Mouse (Mus musculus) G1E-ER4 (cell line): Measurements from ENCODE around the gene Spint4. TPM values are rescaled to one million over a fixed set of nuclear protein-coding genes. Genes with fewer than 3 reads are reported as not detected.

Experiments
- GATA1 ChIP-seq: IDR thresholded peaks from one replicate; pipeline ENCODE4 v1.8.0; 2012; ENCODE audit warnings: low read length, inconsistent platforms
- polyA plus RNA-seq: library from polyadenylated mRNA; stranded (reverse); fragments of >175 nt; gene quantifications from 2 replicates; pipeline ENCODE4 v1.2.3, GENCODE M21; 2012

Gene Spint4
- polyA plus RNA-seq, 1 experiment, result not detected

- TF ChIP-seq GATA1, result no peak
These were observed 7.7 kb downstream of the Spint4 start for GRCm38 (mm10) chr2:164705991-164706390.

- no peak for TF ChIP-seq GATA1
These were observed 16.7 kb downstream of the Spint4 start, which contains the start of gene Spint5 for GRCm38 (mm10) chr2:164715005-164715404. TSS of gene Spint5 (plus strand) at chr2:164715305.

DNA sequence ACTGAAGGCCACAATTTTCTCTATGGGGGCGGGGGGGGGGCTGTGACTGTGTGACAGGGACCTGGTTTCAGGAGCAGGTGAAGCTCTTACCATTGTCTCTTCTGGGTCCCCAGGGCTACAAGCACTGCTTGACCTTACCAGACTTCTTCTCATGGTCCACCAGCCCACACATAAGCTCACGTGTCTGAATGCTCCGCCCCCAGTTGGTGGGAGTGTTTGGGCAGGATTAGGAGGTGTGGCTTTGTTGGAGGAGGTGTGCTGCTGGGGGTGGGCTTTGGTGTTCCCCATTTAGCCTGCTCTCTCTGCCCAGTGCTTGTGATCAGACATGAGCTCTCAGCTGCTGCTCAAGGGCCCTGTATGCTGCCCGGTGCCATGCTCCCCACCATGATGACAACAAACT is 25.0 kb downstream of the Spint4 start:
- no peak for TF ChIP-seq GATA1

GRCm38 (mm10) chr2:164725895-164726619 is 27.8 kb downstream of the Spint4 start:
- TF ChIP-seq GATA1, result no peak

- no peak for TF ChIP-seq GATA1
These were observed 33.4 kb downstream of the Spint4 start for GRCm38 (mm10) chr2:164731719-164732118.

DNA sequence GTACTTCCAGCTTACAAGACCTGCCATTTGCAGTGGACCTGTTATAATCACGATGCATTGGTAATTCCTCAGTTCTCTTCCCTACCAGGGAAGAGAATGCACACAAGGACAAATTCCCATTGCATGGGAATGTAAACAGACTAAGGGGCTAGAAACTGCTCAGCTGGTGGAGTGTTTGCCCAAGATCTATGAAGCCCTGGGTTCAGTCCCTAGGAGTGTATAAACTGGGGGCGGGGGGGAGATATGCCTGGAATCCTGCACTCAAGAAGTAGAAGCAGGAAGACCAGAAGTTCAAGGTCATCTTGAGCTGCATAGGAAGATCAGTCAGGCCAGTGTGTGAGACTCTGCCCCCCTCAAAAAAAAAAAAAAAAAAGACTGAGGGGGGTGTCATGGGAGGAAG is 35.0 kb downstream of the Spint4 start:
- TF ChIP-seq GATA1, result no peak

DNA sequence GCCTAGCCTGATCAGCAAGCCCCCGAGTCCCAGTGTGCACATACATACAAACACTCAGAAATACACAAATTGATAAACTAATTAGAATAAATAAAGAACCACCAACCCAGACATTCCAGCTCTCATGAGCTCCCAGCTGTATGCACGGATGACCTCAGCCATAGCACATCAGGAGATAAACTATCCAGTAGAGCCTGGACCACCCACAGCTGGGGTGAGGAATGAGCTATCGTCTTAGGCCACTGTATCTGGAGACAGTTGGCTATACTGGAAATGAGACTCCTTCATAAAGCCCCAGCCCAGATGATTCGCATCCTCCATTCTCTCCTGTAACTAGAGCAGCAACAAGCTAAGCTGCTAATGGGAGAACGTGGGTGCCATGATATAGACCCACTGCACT is 36.5 kb downstream of the Spint4 start:
- no peak for TF ChIP-seq GATA1

GRCm38 (mm10) chr2:164735446-164735845 is 37.1 kb downstream of the Spint4 start:
- TF ChIP-seq GATA1, result no peak

DNA sequence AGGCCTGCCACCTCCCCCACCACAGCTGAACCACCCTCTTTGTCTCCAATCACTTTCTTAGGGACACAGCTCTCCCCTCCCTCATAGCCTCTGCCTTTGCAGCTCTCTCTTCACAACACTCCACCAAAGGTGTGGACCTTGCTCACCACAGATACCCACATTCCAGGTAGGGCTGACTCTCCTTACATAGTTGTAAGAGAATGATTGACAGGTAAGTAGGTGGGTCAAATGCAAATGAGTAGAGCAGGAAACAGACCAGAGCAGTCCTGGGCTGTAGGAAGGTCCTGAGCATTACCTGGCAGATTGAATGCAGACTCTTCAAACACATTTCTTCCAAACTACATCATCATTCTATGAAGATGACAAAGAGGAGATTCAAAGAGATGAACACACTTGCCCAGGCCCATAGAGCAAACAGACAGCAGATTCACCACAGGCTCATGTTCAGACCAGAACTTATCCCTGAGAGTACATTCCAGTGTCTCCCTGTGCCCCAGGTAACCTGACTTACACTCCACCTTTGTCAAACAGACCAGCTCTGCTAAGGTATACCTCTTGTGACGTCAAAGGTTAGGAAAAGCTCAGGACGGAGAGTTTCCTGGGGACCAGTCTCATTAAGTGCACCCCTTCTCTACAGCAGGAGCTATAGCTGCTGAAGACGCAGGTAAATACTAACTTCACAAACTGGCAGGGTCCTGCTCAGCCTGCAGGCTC is 39.2 kb downstream of the Spint4 start:
- no peak for TF ChIP-seq GATA1

DNA sequence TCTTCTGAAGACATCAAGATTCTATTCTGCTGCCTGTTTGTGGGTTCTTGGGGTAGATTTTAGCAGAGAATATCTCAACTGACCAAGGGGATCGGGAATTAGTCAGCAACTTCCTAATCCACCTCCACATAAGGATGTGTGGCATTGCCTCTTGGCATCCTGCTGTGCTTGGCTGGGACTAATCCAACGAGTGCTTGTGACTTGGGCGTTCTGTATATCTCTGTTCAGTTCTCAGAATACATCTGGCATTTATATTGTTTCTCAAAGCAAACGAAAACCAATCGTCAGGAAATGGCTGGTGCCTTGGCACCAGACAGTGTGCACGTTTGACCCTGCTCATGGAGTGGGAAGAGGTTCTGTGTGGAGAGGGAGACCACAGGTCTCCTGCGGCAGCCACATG is 41.6 kb downstream of the Spint4 start:
- no peak for TF ChIP-seq GATA1

GRCm38 (mm10) chr2:164744987-164745386 is 46.7 kb downstream of the Spint4 start:
- no peak for TF ChIP-seq GATA1

- no peak for TF ChIP-seq GATA1
These were observed 47.7 kb downstream of the Spint4 start, which contains the start of the genes Wfdc3 and Dnttip1 for GRCm38 (mm10) chr2:164745843-164746479. TSS of gene Wfdc3 (minus strand) at chr2:164745931. TSS of gene Dnttip1 (plus strand) at chr2:164745983.

- TF ChIP-seq GATA1, result no peak
These were observed 48.4 kb downstream of the Spint4 start for GRCm38 (mm10) chr2:164746693-164747092.

DNA sequence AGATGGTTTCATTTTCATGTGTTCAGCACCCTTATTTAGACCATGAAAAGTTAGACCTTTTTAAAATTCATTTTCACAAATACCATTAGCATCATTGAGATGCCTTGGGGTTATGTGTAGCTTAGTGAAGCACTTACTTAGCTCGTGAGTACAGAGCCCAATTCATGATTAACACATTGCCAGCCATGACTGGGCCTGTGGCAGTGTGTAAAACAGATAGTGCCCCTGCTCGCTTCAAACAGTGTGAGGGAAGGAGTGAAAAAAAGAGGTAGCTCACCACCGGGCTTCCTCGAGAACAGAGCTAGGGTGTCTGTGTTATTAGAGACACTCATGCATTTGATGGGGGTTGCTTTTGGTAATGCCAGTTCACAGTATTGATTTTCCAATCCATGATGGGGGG is 49.9 kb downstream of the Spint4 start:
- TF ChIP-seq GATA1, result no peak

DNA sequence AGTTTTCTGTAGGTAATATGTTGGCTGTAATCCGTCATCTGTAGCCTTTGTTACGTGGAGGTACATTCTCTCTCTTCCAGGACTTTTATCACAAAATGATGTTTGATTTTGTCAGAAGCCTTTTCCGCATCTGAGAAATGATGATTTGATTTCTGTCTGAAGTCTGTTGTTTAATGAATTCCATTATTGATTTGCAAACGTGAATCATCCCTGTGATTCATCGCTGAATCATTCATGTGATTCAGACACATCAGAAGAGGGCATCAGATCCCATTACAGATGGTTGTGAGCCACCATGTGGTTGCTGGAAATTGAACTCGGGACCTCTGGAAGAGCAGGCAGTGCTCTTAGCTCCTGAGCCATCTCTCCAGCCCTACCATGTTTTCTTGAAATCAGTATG is 50.7 kb downstream of the Spint4 start:
- TF ChIP-seq GATA1, result no peak

Other genes with a start within 250 kb of the Spint4 start
- gene Sys1, start 241.5 kb upstream of the Spint4 start, polyA plus RNA-seq, result 219 and 244 TPM in 2 replicates
- gene Gm20458, start 237.5 kb upstream of the Spint4 start, polyA plus RNA-seq, result 8.1 and 9.4 TPM in 2 replicates
- gene Trp53tg5, start 224.8 kb upstream of the Spint4 start, polyA plus RNA-seq, result not detected in 2 replicates
- gene Dbndd2, start 212.4 kb upstream of the Spint4 start, polyA plus RNA-seq, result 25.2 and 30.2 TPM in 2 replicates
- 118 and 139 TPM in 2 replicates for gene Pigt, start 201.0 kb upstream of the Spint4 start, polyA plus RNA-seq
- gene Wfdc2, start 136.1 kb upstream of the Spint4 start, polyA plus RNA-seq, result not detected in 2 replicates
- gene Spint3, start 125.0 kb upstream of the Spint4 start, polyA plus RNA-seq, result not detected in 2 replicates
- gene Wfdc6a, start 113.1 kb upstream of the Spint4 start, polyA plus RNA-seq, result not detected in 2 replicates
- gene Eppin, start 104.9 kb upstream of the Spint4 start, polyA plus RNA-seq, result not detected in 2 replicates
- gene Wfdc6b, start 85.0 kb upstream of the Spint4 start, polyA plus RNA-seq, result not detected in 2 replicates
- not detected in 2 replicates for gene Wfdc8, start 84.9 kb upstream of the Spint4 start, polyA plus RNA-seq
- gene Wfdc16, start 59.7 kb upstream of the Spint4 start, polyA plus RNA-seq, result not detected in 2 replicates
- gene Wfdc10, start 42.5 kb upstream of the Spint4 start, polyA plus RNA-seq, result not detected in 2 replicates
- not detected in 2 replicates for gene Wfdc9, start 41.9 kb upstream of the Spint4 start, polyA plus RNA-seq
- not detected in 2 replicates for gene Wfdc11, start 24.4 kb upstream of the Spint4 start, polyA plus RNA-seq
- gene Wfdc13, start 13.4 kb upstream of the Spint4 start, polyA plus RNA-seq, result not detected in 2 replicates
- gene Spint5, start 16.8 kb downstream of the Spint4 start, polyA plus RNA-seq, result not detected in 2 replicates
- gene Wfdc3, start 47.4 kb downstream of the Spint4 start, polyA plus RNA-seq, result 0.03 and 0.04 TPM in 2 replicates
- 131 and 212 TPM in 2 replicates for gene Dnttip1, start 47.5 kb downstream of the Spint4 start, polyA plus RNA-seq
- gene Ube2c, start 71.4 kb downstream of the Spint4 start, polyA plus RNA-seq, result 170 and 261 TPM in 2 replicates
- gene Tnnc2, start 81.5 kb downstream of the Spint4 start, polyA plus RNA-seq, result not detected in 2 replicates
- gene Snx21, start 87.3 kb downstream of the Spint4 start, polyA plus RNA-seq, result 3.9 and 5.2 TPM in 2 replicates
- gene Acot8, start 106.4 kb downstream of the Spint4 start, polyA plus RNA-seq, result 34.2 and 58.7 TPM in 2 replicates
- gene Zswim3, start 106.6 kb downstream of the Spint4 start, polyA plus RNA-seq, result 1.6 TPM in 2 replicates
- gene Zswim1, start 124.2 kb downstream of the Spint4 start, polyA plus RNA-seq, result 29.9 and 31.4 TPM in 2 replicates
- gene Spata25, start 130.0 kb downstream of the Spint4 start, polyA plus RNA-seq, result not detected in 2 replicates
- 12.4 and 46.9 TPM in 2 replicates for gene Ctsa, start 134.4 kb downstream of the Spint4 start, polyA plus RNA-seq
- 0.08 TPM in 1 of 2 replicates, not detected in the other for gene Neurl2, start 135.0 kb downstream of the Spint4 start, polyA plus RNA-seq
- not detected in 2 replicates for gene Pltp, start 159.2 kb downstream of the Spint4 start, polyA plus RNA-seq
- 110 and 119 TPM in 2 replicates for gene Pcif1, start 180.8 kb downstream of the Spint4 start, polyA plus RNA-seq
- gene Zfp335, start 213.3 kb downstream of the Spint4 start, polyA plus RNA-seq, result 58.2 and 59.2 TPM in 2 replicates
- gene Mmp9, start 242.3 kb downstream of the Spint4 start, polyA plus RNA-seq, result 0.03 and 0.05 TPM in 2 replicates